Mouse (Mus musculus): ENCODE measurements around the gene Tmem132c.

DNA sequence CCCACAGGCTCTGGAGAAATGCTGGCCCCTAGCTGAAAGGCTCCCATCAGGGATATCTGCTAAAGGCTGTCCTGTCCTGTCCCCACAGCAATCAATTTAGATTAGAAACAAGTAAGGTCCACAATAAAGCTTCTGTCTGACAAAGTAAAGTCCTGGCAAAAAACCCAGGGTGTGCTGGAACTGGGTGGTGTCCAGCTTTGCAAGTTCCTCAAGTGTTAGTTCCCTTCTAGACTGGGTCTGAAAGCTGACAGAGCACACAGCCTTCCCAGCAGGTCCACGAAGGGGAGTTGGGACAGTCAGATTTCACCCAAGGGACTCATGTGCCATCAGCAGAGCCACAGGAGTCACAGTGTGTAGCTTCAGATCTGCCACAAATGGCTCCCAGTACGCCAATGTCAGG, 365.9 kb downstream of the Tmem132c start:
- TF ChIP-seq CTCF (IDR thresholded peaks at IDR 0.05; ENCODE audit: extremely low read depth, insufficient read depth, insufficient read length, insufficient replicate concordance) (no peak), POLR2A (IDR thresholded peaks at IDR 0.05; ENCODE audit: low read depth, low read length) (no peak)
